Mouse (Mus musculus) erythroblast, embryonic 14.5 days (primary cell): ENCODE data around the gene Sesn1. TPM values are rescaled to one million over a fixed set of nuclear protein-coding genes. Genes with fewer than 3 reads are reported as not detected.
"Not testable (repeated sequence)": the region's sequence is repeated elsewhere in the genome, so short reads cannot be mapped to it uniquely, and the experiment has no call there.

Experiments
- H3K27me3 ChIP-seq: 2 replicates; pipeline ENCODE4 v1.6.1; 2012; ENCODE audit warnings: inconsistent platforms; ENCODE audit not compliant: control insufficient read depth
- H3K36me3 ChIP-seq: 2 replicates; pipeline ENCODE4 v1.6.1; 2012; ENCODE audit warnings: mild to moderate bottlenecking, inconsistent platforms; ENCODE audit not compliant: control insufficient read depth
- H3K4me1 ChIP-seq: 2 replicates; pipeline ENCODE4 v1.6.1; 2012; ENCODE audit warnings: inconsistent platforms; ENCODE audit not compliant: control insufficient read depth
- H3K4me3 ChIP-seq: replicated peaks from 2 replicates; pipeline ENCODE3; 2012; ENCODE audit warnings: moderate library complexity, mild to moderate bottlenecking, inconsistent platforms
- H3K9me3 ChIP-seq: 2 replicates; pipeline ENCODE4 v1.6.1; 2012; ENCODE audit warnings: low read length, inconsistent platforms, mixed read lengths; ENCODE audit not compliant: control insufficient read depth
- GATA1 ChIP-seq: IDR thresholded peaks from 2 replicates; pipeline ENCODE4 v1.6.1; 2012; ENCODE audit warnings: low read length, inconsistent platforms, mixed read lengths
- TAL1 ChIP-seq: IDR thresholded peaks from 3 replicates; pipeline ENCODE4 v1.6.1; 2012; ENCODE audit warnings: low read length, inconsistent platforms, mixed read lengths
- polyA plus RNA-seq: library from polyadenylated mRNA; stranded (reverse); fragments of >175 nt; gene quantifications from 2 replicates; pipeline ENCODE4 v1.2.3, GENCODE M21; 2012

Sesn1 gene
- polyA plus RNA-seq, 1 experiment = 0.38 TPM

- Histone ChIP-seq H3K27me3 (no peaks in the 10 kb centered on the region), H3K4me3 (no peak overlapping the region), H3K9me3 (no peaks in the 10 kb centered on the region), H3K36me3 (peaks cover 3% of the 10 kb centered on the region), H3K4me1 (peaks cover 25% of the 10 kb centered on the region)
- TF ChIP-seq GATA1 = no peak
- no peak for TF ChIP-seq TAL1
Observed at GRCm38 (mm10) chr10:41819307-41819706, 9.6 kb downstream of the Sesn1 start.

- Histone ChIP-seq H3K27me3 (no peaks in the 10 kb centered on the region), H3K4me3 (no peak overlapping the region), H3K9me3 (no peaks in the 10 kb centered on the region), H3K4me1 (peaks cover 20% of the 10 kb centered on the region), H3K36me3 (no peaks in the 10 kb centered on the region; the same call in 1 of the 2 replicates)
- TF ChIP-seq TAL1 (no peak), GATA1 (no peak)
Observed at GRCm38 (mm10) chr10:41820401-41820800, 10.7 kb downstream of the Sesn1 start.

GRCm38 (mm10) chr10:41821171-41821570 is 11.4 kb downstream of the Sesn1 start:
- Histone ChIP-seq H3K36me3 (no peaks in the 10 kb centered on the region), H3K27me3 (no peaks in the 10 kb centered on the region), H3K4me3 (no peak overlapping the region), H3K9me3 (no peaks in the 10 kb centered on the region), H3K4me1 (peaks cover 17% of the 10 kb centered on the region)
- TF ChIP-seq TAL1 = no peak

DNA sequence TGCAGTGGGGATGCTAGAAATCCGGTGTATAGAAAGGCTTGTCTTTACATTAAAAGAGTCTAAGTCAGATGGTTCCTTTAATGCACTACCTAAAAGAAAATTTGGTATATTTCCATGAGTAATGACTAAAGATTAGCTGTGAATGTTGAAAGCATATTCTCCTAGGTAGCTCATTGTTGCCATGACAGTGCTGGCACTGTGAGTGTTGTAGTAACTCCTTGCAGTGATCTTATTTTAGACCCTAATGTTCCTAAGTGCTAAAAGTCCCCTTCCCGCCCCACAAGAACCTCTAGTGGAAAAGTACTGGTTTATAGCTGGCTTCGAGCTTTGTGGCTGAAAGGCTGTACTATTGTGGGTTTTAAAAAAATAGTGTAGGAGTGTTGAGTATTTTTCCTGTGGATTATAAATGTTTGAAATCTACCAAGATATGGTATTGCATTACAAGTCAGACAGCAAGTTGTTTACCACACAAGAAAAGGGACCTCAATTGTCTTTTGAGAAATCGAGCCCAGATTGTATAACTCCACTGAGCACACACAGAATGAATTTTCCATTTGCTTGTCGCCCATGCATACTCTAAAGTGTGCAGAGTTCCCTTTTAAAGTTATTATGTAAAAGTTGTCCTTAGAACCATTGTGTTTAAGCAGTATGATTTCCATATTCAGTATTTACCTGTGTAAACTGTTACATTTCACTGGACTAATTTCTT is 13.0 kb downstream of the Sesn1 start:
- TF ChIP-seq TAL1 (no peak), GATA1 (no peak)
- H3K27me3 ChIP-seq = no peaks in the 10 kb centered on the region
- H3K4me1 ChIP-seq = peaks cover 20% of the 10 kb centered on the region
- no peaks in the 10 kb centered on the region for H3K9me3 ChIP-seq
- no peaks in the 10 kb centered on the region for H3K36me3 ChIP-seq
- H3K4me3 ChIP-seq = no peak overlapping the region

GRCm38 (mm10) chr10:41823282-41823675 is 13.5 kb downstream of the Sesn1 start:
- H3K27me3 ChIP-seq, H3K4me3 ChIP-seq, H3K36me3 ChIP-seq, H3K9me3 ChIP-seq: not testable (repeated sequence)
- H3K4me1 ChIP-seq = peaks cover 24% of the 10 kb centered on the region

DNA sequence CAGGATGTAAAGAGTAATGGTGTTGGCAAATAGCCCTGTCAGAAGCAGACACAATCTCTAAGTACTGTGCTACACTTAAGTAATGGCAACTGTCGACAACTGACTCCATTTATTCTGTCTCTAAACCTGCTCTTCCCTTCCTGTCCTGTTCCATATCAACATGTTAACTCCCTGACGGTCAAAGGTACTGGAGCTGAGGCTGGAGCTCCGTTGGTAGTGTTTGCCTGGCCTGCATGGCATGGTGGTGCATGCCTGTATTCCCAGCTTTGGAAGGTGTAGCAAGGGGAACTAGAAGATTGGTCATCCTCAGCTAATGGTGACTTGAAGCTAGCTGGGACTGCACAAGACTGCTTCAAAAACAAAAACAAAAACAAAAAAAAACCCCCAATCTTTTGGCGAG is 14.2 kb downstream of the Sesn1 start:
- TF ChIP-seq GATA1 = no peak
- TF ChIP-seq TAL1 = no peak
- peaks cover 29% of the 10 kb centered on the region for H3K4me1 ChIP-seq
- no peaks in the 10 kb centered on the region for H3K9me3 ChIP-seq

GRCm38 (mm10) chr10:41825041-41825440 is 15.3 kb downstream of the Sesn1 start:
- no peaks in the 10 kb centered on the region for H3K36me3 ChIP-seq
- H3K4me3 ChIP-seq = no peak overlapping the region
- no peaks in the 10 kb centered on the region for H3K9me3 ChIP-seq
- TF ChIP-seq GATA1 = no peak
- no peak for TF ChIP-seq TAL1
- H3K4me1 ChIP-seq = peaks cover 31% of the 10 kb centered on the region
- H3K27me3 ChIP-seq = no peaks in the 10 kb centered on the region

More for the DNA sequence above, 14.2 kb downstream of the Sesn1 start:
- H3K27me3 ChIP-seq = no peaks in the 10 kb centered on the region
- H3K36me3 ChIP-seq = no peaks in the 10 kb centered on the region
- no peak overlapping the region for H3K4me3 ChIP-seq

DNA sequence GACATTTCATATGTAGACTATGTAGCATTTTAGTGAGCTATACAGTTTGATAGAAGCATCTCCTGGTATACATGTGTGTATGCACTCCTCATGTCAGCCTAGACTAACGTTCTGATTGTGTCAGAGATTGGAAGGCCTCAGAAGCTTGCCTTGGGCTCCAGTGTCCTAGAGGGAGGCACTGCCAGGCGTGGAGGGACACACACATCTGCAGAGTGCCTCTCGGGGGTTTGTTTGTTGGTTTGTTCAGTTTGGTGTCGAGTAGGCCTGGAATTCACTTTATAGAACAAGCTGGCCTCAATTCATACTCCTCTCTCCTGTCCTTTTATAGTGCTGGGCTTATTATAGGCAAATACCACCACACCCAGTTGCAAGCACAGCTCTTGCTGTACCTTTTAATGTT is 16.3 kb downstream of the Sesn1 start:
- H3K36me3 ChIP-seq = no peaks in the 10 kb centered on the region
- H3K4me1 ChIP-seq = peaks cover 29% of the 10 kb centered on the region
- TF ChIP-seq TAL1 (no peak), GATA1 (no peak)
- no peaks in the 10 kb centered on the region for H3K9me3 ChIP-seq
- no peaks in the 10 kb centered on the region for H3K27me3 ChIP-seq
- H3K4me3 ChIP-seq = no peak overlapping the region

DNA sequence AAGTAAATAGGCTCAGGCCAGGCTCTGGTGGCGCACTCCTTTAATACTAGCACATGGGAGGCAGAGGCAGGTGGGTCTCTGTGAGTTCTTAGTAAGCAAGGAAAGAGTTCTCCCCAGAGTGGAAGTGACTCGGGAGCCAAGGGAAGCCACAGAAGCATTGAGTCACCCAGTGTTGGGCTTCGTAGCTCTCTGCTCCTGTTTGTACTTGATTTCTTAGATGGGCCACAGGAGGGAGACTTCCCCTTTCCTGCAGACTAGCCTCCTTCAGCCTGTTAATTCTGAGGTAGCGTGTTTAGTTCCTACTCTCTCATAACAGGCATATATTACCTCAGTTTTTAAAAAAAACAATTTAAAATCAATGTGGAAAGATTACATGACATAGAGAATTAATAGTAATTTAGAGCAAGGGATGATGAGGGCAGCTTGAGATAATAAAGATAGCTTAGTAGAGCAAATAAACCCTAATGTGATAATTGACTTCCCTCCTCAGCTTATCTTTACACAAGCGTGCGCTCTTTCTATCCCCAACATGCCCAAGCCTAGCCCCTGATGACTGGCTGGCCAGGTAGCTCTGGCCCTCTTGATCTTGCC is 16.9 kb downstream of the Sesn1 start:
- Histone ChIP-seq H3K9me3 (no peaks in the 10 kb centered on the region), H3K4me3 (no peak overlapping the region), H3K4me1 (peaks cover 30% of the 10 kb centered on the region), H3K36me3 (no peaks in the 10 kb centered on the region), H3K27me3 (no peaks in the 10 kb centered on the region)
- TF ChIP-seq TAL1 (no peak), GATA1 (no peak)

DNA sequence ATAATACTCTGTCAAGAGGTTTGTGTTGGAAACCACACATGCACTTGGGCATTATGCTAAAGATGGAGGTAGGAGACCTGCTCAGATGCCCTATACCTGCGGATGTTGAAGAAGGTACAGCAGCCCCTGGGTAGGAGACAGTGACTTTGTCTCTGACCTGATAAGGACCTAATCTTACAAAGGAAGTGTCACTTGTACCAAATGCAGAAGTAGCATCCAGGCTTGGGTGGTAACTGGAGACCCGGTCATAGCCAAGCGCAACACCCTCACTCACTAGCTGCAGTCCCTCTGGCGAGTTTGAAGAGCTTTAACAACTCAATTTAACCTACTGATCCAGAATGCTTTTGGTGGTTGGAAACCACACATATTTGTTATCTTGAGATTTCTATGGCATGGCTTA is 18.0 kb downstream of the Sesn1 start:
- H3K9me3 ChIP-seq = no peaks in the 10 kb centered on the region
- no peaks in the 10 kb centered on the region for H3K36me3 ChIP-seq
- H3K4me1 ChIP-seq = peaks cover 28% of the 10 kb centered on the region
- no peaks in the 10 kb centered on the region for H3K27me3 ChIP-seq
- no peak for TF ChIP-seq GATA1
- no peak for TF ChIP-seq TAL1
- no peak overlapping the region for H3K4me3 ChIP-seq
